Mouse (Mus musculus): Measurements from ENCODE around the gene Rad51. TPM values are rescaled to one million over a fixed set of nuclear protein-coding genes. Genes with fewer than 3 reads are reported as not detected.

The Rad51 gene
- polyA plus RNA-seq, 1 experiment = 8.7 TPM

- no peaks in the 10 kb centered on the region for H3K27me3 ChIP-seq (ENCODE audit: control insufficient read depth, insufficient read depth, insufficient read length)
- H3K36me3 ChIP-seq (ENCODE audit: control insufficient read depth, insufficient read depth) = no peaks in the 10 kb centered on the region
- H3K79me2 ChIP-seq (ENCODE audit: control insufficient read depth, insufficient read depth) = peaks cover 8% of the 10 kb centered on the region
- H3K4me2 ChIP-seq (ENCODE audit: low read depth) = peak overlapping the region; percentile 80
- H3ac ChIP-seq (ENCODE audit: control insufficient read depth, insufficient read length) = no peak overlapping the region
- peak overlapping the region; percentile 29 for H3K4me3 ChIP-seq
- TF ChIP-seq MYOG (IDR thresholded peaks at IDR 0.05; ENCODE audit: control insufficient read depth in 1 of 3, insufficient read depth in 1 of 3, insufficient read length in 2 of 3, low read depth in 2 of 3) = no peak
- TF ChIP-seq POLR2AphosphoS2 (IDR thresholded peaks at IDR 0.05; ENCODE audit: insufficient read length, low read depth) = no peak
- no peak for TF ChIP-seq E2F4 (IDR thresholded peaks at IDR 0.05; ENCODE audit: insufficient read depth)
- no peak for TF ChIP-seq POLR2A (IDR thresholded peaks at IDR 0.05; ENCODE audit: insufficient read length, low read depth)
- TF ChIP-seq TCF3 (IDR thresholded peaks at IDR 0.05; ENCODE audit: insufficient read length, low read depth) = no peak
- no peak for TF ChIP-seq MAX (IDR thresholded peaks at IDR 0.05; ENCODE audit: low read depth)
- TF ChIP-seq TCF12 (IDR thresholded peaks at IDR 0.05; ENCODE audit: insufficient read depth, poor library complexity, severe bottlenecking) = no peak
- TF ChIP-seq CEBPB (IDR thresholded peaks at IDR 0.05; ENCODE audit: insufficient read depth, poor library complexity, severe bottlenecking) = no peak
- no peak for TF ChIP-seq REST (IDR thresholded peaks at IDR 0.05; ENCODE audit: insufficient read depth, insufficient read length)
- no peak for TF ChIP-seq USF1 (IDR thresholded peaks at IDR 0.05; ENCODE audit: low read depth)
Observed at GRCm38 (mm10) chr2:119176761-119177160, 64.2 kb downstream of the Rad51 start.

- Histone ChIP-seq H3K27me3 (ENCODE audit: control insufficient read depth, insufficient read depth, insufficient read length) (no peaks in the 10 kb centered on the region), H3ac (ENCODE audit: control insufficient read depth, insufficient read length) (no peak overlapping the region), H3K79me2 (ENCODE audit: control insufficient read depth, insufficient read depth) (peaks cover 8% of the 10 kb centered on the region), H3K4me3 (no peak overlapping the region), H3K4me2 (ENCODE audit: low read depth) (peak overlapping the region; percentile 80), H3K36me3 (ENCODE audit: control insufficient read depth, insufficient read depth) (no peaks in the 10 kb centered on the region)
- TF ChIP-seq POLR2AphosphoS2 (IDR thresholded peaks at IDR 0.05; ENCODE audit: insufficient read length, low read depth) = no peak
- no peak for TF ChIP-seq REST (IDR thresholded peaks at IDR 0.05; ENCODE audit: insufficient read depth, insufficient read length)
- no peak for TF ChIP-seq TCF12 (IDR thresholded peaks at IDR 0.05; ENCODE audit: insufficient read depth, poor library complexity, severe bottlenecking)
- TF ChIP-seq TCF3 (IDR thresholded peaks at IDR 0.05; ENCODE audit: insufficient read length, low read depth) = no peak
- no peak for TF ChIP-seq MYOG (IDR thresholded peaks at IDR 0.05; ENCODE audit: control insufficient read depth in 1 of 3, insufficient read depth in 1 of 3, insufficient read length in 2 of 3, low read depth in 2 of 3)
- TF ChIP-seq CEBPB (IDR thresholded peaks at IDR 0.05; ENCODE audit: insufficient read depth, poor library complexity, severe bottlenecking) = no peak
- TF ChIP-seq E2F4 (IDR thresholded peaks at IDR 0.05; ENCODE audit: insufficient read depth) = no peak
- no peak for TF ChIP-seq MAX (IDR thresholded peaks at IDR 0.05; ENCODE audit: low read depth)
Observed at GRCm38 (mm10) chr2:119177384-119177939, 64.9 kb downstream of the Rad51 start.

GRCm38 (mm10) chr2:119182914-119183313 lies 70.3 kb downstream of the Rad51 start:
- TF ChIP-seq MYOG (IDR thresholded peaks at IDR 0.05; ENCODE audit: control insufficient read depth in 1 of 3, insufficient read depth in 1 of 3, insufficient read length in 2 of 3, low read depth in 2 of 3) (no peak), MAX (IDR thresholded peaks at IDR 0.05; ENCODE audit: low read depth) (no peak), USF1 (IDR thresholded peaks at IDR 0.05; ENCODE audit: low read depth) (no peak)
- Histone ChIP-seq H3K36me3 (ENCODE audit: control insufficient read depth, insufficient read depth) (no peaks in the 10 kb centered on the region), H3K27me3 (ENCODE audit: control insufficient read depth, insufficient read depth, insufficient read length) (no peaks in the 10 kb centered on the region), H3ac (ENCODE audit: control insufficient read depth, insufficient read length) (no peak overlapping the region), H3K79me2 (ENCODE audit: control insufficient read depth, insufficient read depth) (no peaks in the 10 kb centered on the region), H3K4me2 (ENCODE audit: low read depth) (no peak overlapping the region), H3K4me3 (no peak overlapping the region)

- no peaks in the 10 kb centered on the region for H3K36me3 ChIP-seq (ENCODE audit: control insufficient read depth, insufficient read depth)
- H3K4me2 ChIP-seq (ENCODE audit: low read depth) = peak overlapping the region; percentile 74
- no peak overlapping the region for H3K4me3 ChIP-seq
- no peak for TF ChIP-seq REST (IDR thresholded peaks at IDR 0.05; ENCODE audit: insufficient read depth, insufficient read length)
- TF ChIP-seq SRF (IDR thresholded peaks at IDR 0.05; ENCODE audit: control insufficient read depth, insufficient read length, low read depth) = no peak
- no peak for TF ChIP-seq MYOG (IDR thresholded peaks at IDR 0.05; ENCODE audit: control insufficient read depth in 1 of 3, insufficient read depth in 1 of 3, insufficient read length in 2 of 3, low read depth in 2 of 3)
- no peak for TF ChIP-seq TCF12 (IDR thresholded peaks at IDR 0.05; ENCODE audit: insufficient read depth, poor library complexity, severe bottlenecking)
- no peak for TF ChIP-seq E2F4 (IDR thresholded peaks at IDR 0.05; ENCODE audit: insufficient read depth)
- no peaks in the 10 kb centered on the region for H3K79me2 ChIP-seq (ENCODE audit: control insufficient read depth, insufficient read depth)
- H3K27me3 ChIP-seq (ENCODE audit: control insufficient read depth, insufficient read depth, insufficient read length) = no peaks in the 10 kb centered on the region
- no peak overlapping the region for H3ac ChIP-seq (ENCODE audit: control insufficient read depth, insufficient read length)
Observed at GRCm38 (mm10) chr2:119189029-119189710, 76.6 kb downstream of the Rad51 start.

GRCm38 (mm10) chr2:119190969-119191368 lies 78.4 kb downstream of the Rad51 start:
- H3K4me2 ChIP-seq (ENCODE audit: low read depth) = no peak overlapping the region
- no peaks in the 10 kb centered on the region for H3K36me3 ChIP-seq (ENCODE audit: control insufficient read depth, insufficient read depth)
- H3ac ChIP-seq (ENCODE audit: control insufficient read depth, insufficient read length) = no peak overlapping the region
- TF ChIP-seq TCF3 (IDR thresholded peaks at IDR 0.05; ENCODE audit: insufficient read length, low read depth) = no peak
- no peak for TF ChIP-seq MYOG (IDR thresholded peaks at IDR 0.05; ENCODE audit: control insufficient read depth in 1 of 3, insufficient read depth in 1 of 3, insufficient read length in 2 of 3, low read depth in 2 of 3)
- TF ChIP-seq E2F4 (IDR thresholded peaks at IDR 0.05; ENCODE audit: insufficient read depth) = no peak
- no peak for TF ChIP-seq USF1 (IDR thresholded peaks at IDR 0.05; ENCODE audit: low read depth)
- TF ChIP-seq CEBPB (IDR thresholded peaks at IDR 0.05; ENCODE audit: insufficient read depth, poor library complexity, severe bottlenecking) = no peak
- no peak for TF ChIP-seq MAX (IDR thresholded peaks at IDR 0.05; ENCODE audit: low read depth)
- no peak for TF ChIP-seq REST (IDR thresholded peaks at IDR 0.05; ENCODE audit: insufficient read depth, insufficient read length)
- no peak for TF ChIP-seq POLR2AphosphoS2 (IDR thresholded peaks at IDR 0.05; ENCODE audit: insufficient read length, low read depth)
- no peak for TF ChIP-seq TCF12 (IDR thresholded peaks at IDR 0.05; ENCODE audit: insufficient read depth, poor library complexity, severe bottlenecking)
- no peak for TF ChIP-seq SRF (IDR thresholded peaks at IDR 0.05; ENCODE audit: control insufficient read depth, insufficient read length, low read depth)
- no peak for TF ChIP-seq MYOD1 (IDR thresholded peaks at IDR 0.05; ENCODE audit: control insufficient read depth in 1 of 3, insufficient read length in 2 of 3, low read depth in 2 of 3)
- no peak for TF ChIP-seq POLR2A (IDR thresholded peaks at IDR 0.05; ENCODE audit: insufficient read length, low read depth)
- H3K27me3 ChIP-seq (ENCODE audit: control insufficient read depth, insufficient read depth, insufficient read length) = no peaks in the 10 kb centered on the region
- H3K4me3 ChIP-seq = no peak overlapping the region
- no peaks in the 10 kb centered on the region for H3K79me2 ChIP-seq (ENCODE audit: control insufficient read depth, insufficient read depth)
